Mouse (Mus musculus): ENCODE measurements at regions not wholly inside any gene's neighbourhood (a gene's known extent, or its start where the extent isn't known, plus 50 kb on each side); places are given as distances from the start of the nearest gene placed in this dataset.

DNA sequence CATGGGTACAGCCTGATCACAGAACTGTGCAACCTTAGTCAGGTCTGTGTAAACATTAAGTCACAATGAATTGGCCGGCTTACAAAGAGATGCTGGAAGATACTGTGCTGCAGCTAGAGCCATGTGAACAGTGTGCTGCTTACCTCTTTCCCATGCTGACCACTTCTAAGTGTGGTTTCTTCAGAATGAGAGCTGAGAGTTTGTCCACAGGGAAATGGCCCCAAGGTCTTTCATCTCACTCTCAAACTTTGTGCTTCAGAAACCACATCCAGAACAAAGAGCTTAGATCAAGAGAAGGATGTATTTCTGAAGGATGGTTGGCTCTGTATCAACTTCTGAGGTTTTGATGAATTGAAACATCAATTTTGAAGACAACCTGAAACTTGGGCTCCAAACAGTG lies 165.7 kb downstream of the Lrrc3b start:
- Histone ChIP-seq H3K9me3 (no peaks in the 10 kb centered on the region), H3K4me1 (no peaks in the 10 kb centered on the region), H3K27me3 (replicated peaks) (no peaks in the 10 kb centered on the region), H3K9ac (no peak overlapping the region), H3K4me3 (no peak overlapping the region), H3K4me2 (no peak overlapping the region), H3K27ac (no peak overlapping the region), H3K36me3 (replicated peaks) (no peaks in the 10 kb centered on the region)
- WGBS: 83% methylated on average over 1 of the region's 1 CpGs
- ATAC-seq (replicated peaks): no peak; the same call in 1 of the 2 replicates

DNA sequence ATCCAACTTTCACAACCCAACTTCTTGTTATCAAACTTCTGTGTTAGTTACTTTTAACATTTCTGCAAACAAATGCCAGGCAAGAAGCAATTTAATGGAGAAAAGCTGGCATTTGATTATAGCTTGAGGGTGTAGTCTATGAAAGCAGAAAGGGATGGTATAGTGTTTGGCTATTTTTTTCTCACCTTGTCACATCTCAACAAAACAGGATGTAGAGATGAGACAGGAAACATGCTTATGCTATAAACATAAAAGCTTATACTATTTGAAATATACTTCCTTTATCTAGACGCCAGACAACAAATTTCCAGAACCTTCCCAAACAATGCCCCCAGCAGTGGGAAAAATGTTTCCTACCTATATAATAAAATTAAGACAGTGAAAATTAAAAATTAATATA lies 166.4 kb downstream of the Lrrc3b start:
- H3K4me1 ChIP-seq: no peaks in the 10 kb centered on the region
- no peak overlapping the region for H3K27ac ChIP-seq
- no peak overlapping the region for H3K9ac ChIP-seq
- no peaks in the 10 kb centered on the region for H3K36me3 ChIP-seq (replicated peaks)
- 95% methylated on average over 1 of the region's 1 CpGs for WGBS
- no peaks in the 10 kb centered on the region for H3K9me3 ChIP-seq
- no peak overlapping the region for H3K4me2 ChIP-seq
- ATAC-seq (replicated peaks): no peak
- H3K4me3 ChIP-seq: no peak overlapping the region
- no peaks in the 10 kb centered on the region for H3K27me3 ChIP-seq (replicated peaks)

DNA sequence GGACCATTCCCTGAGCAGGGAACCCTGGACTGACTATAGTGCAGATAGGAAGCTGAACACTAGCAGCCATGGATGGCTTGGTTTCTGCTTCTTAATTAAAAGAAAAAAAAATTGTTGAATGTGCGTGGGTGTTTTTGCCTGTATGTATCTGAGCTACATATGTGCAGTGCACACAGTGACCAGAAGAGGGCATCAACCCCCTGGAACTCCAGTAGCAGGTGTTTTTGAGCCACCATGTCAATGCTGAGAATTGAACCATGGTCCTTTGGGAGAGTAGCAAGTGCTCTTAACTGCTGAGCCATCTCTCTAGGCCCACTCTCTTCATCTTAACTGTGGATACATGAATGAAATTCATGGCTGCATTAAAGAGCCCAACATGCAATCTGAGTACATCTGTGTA lies 172.5 kb downstream of the Lrrc3b start:
- ATAC-seq (replicated peaks): no peak
- H3K27ac ChIP-seq: no peak overlapping the region
- H3K4me1 ChIP-seq: no peaks in the 10 kb centered on the region
- no peak overlapping the region for H3K4me3 ChIP-seq
- no peak overlapping the region for H3K4me2 ChIP-seq
- WGBS: 81% methylated on average over 1 of the region's 1 CpGs
- H3K9me3 ChIP-seq: no peaks in the 10 kb centered on the region
- H3K9ac ChIP-seq: no peak overlapping the region
- H3K27me3 ChIP-seq (replicated peaks): no peaks in the 10 kb centered on the region
- no peaks in the 10 kb centered on the region for H3K36me3 ChIP-seq (replicated peaks)

DNA sequence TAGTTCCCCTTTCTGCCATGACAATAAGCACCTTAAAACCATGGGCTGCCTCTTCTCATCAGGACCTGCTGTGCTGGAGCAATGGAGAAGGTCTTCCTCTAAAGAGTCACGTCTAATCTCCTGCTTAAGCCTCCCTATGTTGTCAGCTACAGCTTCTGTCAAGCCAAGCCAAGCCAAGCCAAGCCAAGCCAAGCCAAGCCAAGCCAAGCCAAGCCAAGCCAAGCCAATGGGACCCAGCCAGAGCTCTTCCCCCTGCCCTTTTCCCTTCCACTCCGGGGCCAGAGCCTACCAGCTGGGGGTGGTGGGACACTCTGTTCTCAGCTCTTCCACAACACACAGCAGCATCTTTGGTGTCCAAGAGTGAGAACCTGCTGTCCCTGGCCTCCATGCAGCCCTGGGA lies 175.8 kb downstream of the Lrrc3b start:
- Histone ChIP-seq H3K4me2 (no peak overlapping the region), H3K27me3 (replicated peaks) (no peaks in the 10 kb centered on the region), H3K36me3 (replicated peaks) (no peaks in the 10 kb centered on the region), H3K4me3 (no peak overlapping the region), H3K9ac (no peak overlapping the region), H3K4me1 (no peaks in the 10 kb centered on the region), H3K27ac (no peak overlapping the region), H3K9me3 (no peaks in the 10 kb centered on the region)
- 71% methylated on average over 2 of the region's 2 CpGs for WGBS
- ATAC-seq (replicated peaks): no peak

DNA sequence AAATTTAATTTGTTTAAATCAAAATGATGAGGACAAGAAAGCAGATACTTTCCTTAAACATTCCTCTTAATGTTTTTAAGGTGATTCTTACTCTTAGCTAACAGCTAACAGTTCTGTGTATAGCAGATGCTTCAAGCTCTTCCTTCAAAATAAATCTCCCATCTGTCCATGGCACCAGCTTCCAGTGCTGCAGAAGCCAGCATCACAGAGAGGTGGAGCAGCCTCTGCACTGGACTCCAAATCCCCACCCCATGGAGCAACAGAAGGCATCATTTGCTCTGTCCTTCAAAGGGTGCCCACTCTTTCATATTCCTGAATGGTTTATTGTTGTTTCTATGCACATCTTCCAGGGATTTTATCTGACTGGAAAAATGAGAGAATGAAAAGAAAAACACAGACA lies 183.1 kb downstream of the Lrrc3b start:
- H3K36me3 ChIP-seq (replicated peaks): no peaks in the 10 kb centered on the region
- H3K9me3 ChIP-seq: no peaks in the 10 kb centered on the region
- H3K4me1 ChIP-seq: no peaks in the 10 kb centered on the region
- no peak for ATAC-seq (replicated peaks)
- no peaks in the 10 kb centered on the region for H3K27me3 ChIP-seq (replicated peaks)
- H3K27ac ChIP-seq: no peak overlapping the region
- no peak overlapping the region for H3K4me2 ChIP-seq
- no peak overlapping the region for H3K4me3 ChIP-seq
- H3K9ac ChIP-seq: no peak overlapping the region

DNA sequence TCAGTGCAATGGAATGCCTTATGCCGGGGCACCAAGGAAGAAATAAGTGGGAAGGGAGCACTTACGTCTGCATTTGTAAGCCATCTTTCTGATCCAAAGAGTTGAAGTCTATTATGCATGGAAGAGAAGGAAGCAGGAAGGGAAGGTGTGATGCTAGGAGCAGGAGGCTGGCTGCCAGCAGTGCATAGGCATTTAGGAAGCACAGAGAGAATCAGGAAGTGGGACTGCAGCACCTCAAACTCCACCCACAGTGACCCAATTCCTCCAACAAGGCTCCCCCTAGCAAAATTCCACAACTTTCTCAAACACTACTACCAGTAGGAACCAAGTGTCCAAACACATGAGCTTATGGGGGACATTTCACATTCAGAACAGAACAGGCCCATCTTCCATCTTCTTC lies 233.2 kb downstream of the Lrrc3b start:
- H3K4me3 ChIP-seq: no peak overlapping the region
- 87% methylated on average over 2 of the region's 2 CpGs for WGBS
- no peak for ATAC-seq (replicated peaks)

DNA sequence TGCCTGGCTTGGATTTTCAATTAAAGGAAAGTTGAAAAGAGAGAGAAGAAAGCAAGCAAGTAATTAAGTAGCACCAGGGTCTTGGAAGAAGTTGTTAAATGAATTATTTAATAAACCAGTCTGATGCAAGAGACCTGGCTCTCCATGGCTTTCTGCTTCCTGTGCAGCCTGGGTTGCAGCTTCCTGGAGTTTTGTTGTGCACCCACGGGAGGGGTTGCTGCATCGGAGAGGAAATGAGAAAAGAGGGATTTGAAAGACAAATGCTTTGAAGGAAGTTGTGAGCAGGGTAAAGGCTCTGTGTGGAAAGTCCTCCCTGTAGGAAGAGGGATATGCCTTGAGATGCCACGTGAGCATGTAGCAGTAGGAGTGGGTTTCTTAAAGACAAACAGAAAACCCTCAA lies 234.5 kb downstream of the Lrrc3b start:
- no peak overlapping the region for H3K4me3 ChIP-seq
- no peaks in the 10 kb centered on the region for H3K27me3 ChIP-seq (replicated peaks)
- 0 out of 2 replicates have a peak, but pooled peaks have one; percentile 20 for ATAC-seq (replicated peaks)
- WGBS: 58% methylated on average over 3 of the region's 3 CpGs
- H3K4me2 ChIP-seq: no peak overlapping the region
- no peaks in the 10 kb centered on the region for H3K9me3 ChIP-seq
- H3K4me1 ChIP-seq: no peaks in the 10 kb centered on the region
- no peak overlapping the region for H3K27ac ChIP-seq
- H3K9ac ChIP-seq: no peak overlapping the region
- H3K36me3 ChIP-seq (replicated peaks): no peaks in the 10 kb centered on the region

More for the DNA sequence above, 233.2 kb downstream of the Lrrc3b start:
- H3K9me3 ChIP-seq: no peaks in the 10 kb centered on the region
- H3K36me3 ChIP-seq (replicated peaks): no peaks in the 10 kb centered on the region
- no peak overlapping the region for H3K27ac ChIP-seq
- no peaks in the 10 kb centered on the region for H3K4me1 ChIP-seq
- H3K9ac ChIP-seq: no peak overlapping the region
- H3K4me2 ChIP-seq: no peak overlapping the region
- no peaks in the 10 kb centered on the region for H3K27me3 ChIP-seq (replicated peaks)

Measured in midbrain, embryonic 15.5 days (tissue).